Mouse (Mus musculus): ENCODE results near the gene Rcor3.

- TF ChIP-seq CTCF (IDR thresholded peaks at IDR 0.05; ENCODE audit: low read depth) (no peak), EP300 (IDR thresholded peaks at IDR 0.05; ENCODE audit: low read depth) (no peak)
Observed at GRCm38 (mm10) chr1:192066956-192067355, 70.9 kb downstream of the Rcor3 start.

Measured in liver, postnatal 0 days (tissue).